Mouse (Mus musculus) CH12.LX (cell line): ENCODE measurements at regions not wholly inside any gene's neighbourhood (a gene's known extent, or its start where the extent isn't known, plus 50 kb on each side); places are given as distances from the start of the nearest gene placed in this dataset.

Experiments
- DNase-seq: peaks from one replicate; pipeline ENCODE4 v3.0.0-alpha.2; 2013; ENCODE audit errors: extremely low read depth
- H3K27ac ChIP-seq: 2 replicates; pipeline ENCODE4 v1.5.1; 2012; ENCODE audit warnings: low read depth, mild to moderate bottlenecking, control low read depth, moderate library complexity; ENCODE audit not compliant: insufficient read depth
- H3K27me3 ChIP-seq: replicated peaks from 2 replicates; pipeline ENCODE3; 2012; ENCODE audit warnings: inconsistent platforms
- H3K36me3 ChIP-seq, 2 experiments: replicated peaks in 1 of 2; 2 replicates each; pipeline versions ENCODE3 to v1.6.1; 2012; ENCODE audit warnings: inconsistent platforms in 1 of 2, low read length in 1 of 2, mild to moderate bottlenecking in 1 of 2, mixed read lengths in 1 of 2, moderate library complexity in 1 of 2; ENCODE audit not compliant: control insufficient read depth in 1 of 2, insufficient read depth in 1 of 2
- H3K4me1 ChIP-seq, 2 experiments: 2 replicates each; pipeline ENCODE4 v1.6.1; 2012; ENCODE audit warnings: inconsistent platforms in 1 of 2, moderate library complexity in 1 of 2; ENCODE audit not compliant: insufficient read depth in 2 of 2, control insufficient read depth in 1 of 2
- H3K4me2 ChIP-seq: 2 replicates; pipeline ENCODE4 v1.6.1; 2012; ENCODE audit warnings: low read depth, mild to moderate bottlenecking, control low read depth; ENCODE audit not compliant: poor library complexity, insufficient read depth, severe bottlenecking
- H3K4me3 ChIP-seq, 3 experiments: fragments of 150-350 bp in 1 of 3; sonication (generic) in 1 of 3; replicated peaks in 1 of 3; 2 replicates each; pipeline versions ENCODE3 to v1.5.1; 2011 to 2012; ENCODE audit warnings: low read depth in 2 of 3, low read length in 2 of 3, mild to moderate bottlenecking in 2 of 3, moderate library complexity in 2 of 3, control low read depth in 1 of 3, improper control_type of control experiment in 1 of 3, inconsistent platforms in 1 of 3, mixed read lengths in 1 of 3; ENCODE audit not compliant: poor library complexity in 1 of 3
- H3K79me2 ChIP-seq: replicated peaks from 2 replicates; pipeline ENCODE4 v1.6.1; 2012; ENCODE audit warnings: mild to moderate bottlenecking, moderate library complexity; ENCODE audit not compliant: control insufficient read depth, poor library complexity, insufficient read depth, severe bottlenecking; ENCODE audit errors: extremely low read depth
- H3K9ac ChIP-seq: 2 replicates; pipeline ENCODE4 v1.6.1; 2012; ENCODE audit warnings: low read depth, mild to moderate bottlenecking, control low read depth, moderate library complexity; ENCODE audit not compliant: insufficient read depth
- H3K9me3 ChIP-seq: replicated peaks from 2 replicates; pipeline ENCODE3; 2012; ENCODE audit warnings: low read length, inconsistent platforms, mixed read lengths
- CHD2 ChIP-seq: IDR thresholded peaks from 2 replicates; pipeline ENCODE4 v1.6.1; 2011; ENCODE audit warnings: low read length, improper control_type of control experiment
- E2F4 ChIP-seq: IDR thresholded peaks from 2 replicates; pipeline ENCODE4 v1.6.1; 2011; ENCODE audit warnings: low read depth, low read length, improper control_type of control experiment; ENCODE audit not compliant: insufficient replicate concordance
- EP300 ChIP-seq: IDR thresholded peaks from 2 replicates; pipeline ENCODE4 v1.6.1; 2011; ENCODE audit warnings: low read length, improper control_type of control experiment
- ETS1 ChIP-seq: conservative IDR thresholded peaks from 2 replicates; pipeline ENCODE4 v1.6.1; 2012; ENCODE audit warnings: low read depth, mild to moderate bottlenecking, inconsistent platforms, low read length, improper control_type of control experiment, moderate library complexity
- IRF4 ChIP-seq: IDR thresholded peaks from 2 replicates; pipeline ENCODE4 v1.6.1; 2014; ENCODE audit warnings: low read depth, mild to moderate bottlenecking, inconsistent platforms, low read length, improper control_type of control experiment
- JUN ChIP-seq: IDR thresholded peaks from 2 replicates; pipeline ENCODE4 v1.6.1; 2011; ENCODE audit warnings: low read depth, mild to moderate bottlenecking, low read length, improper control_type of control experiment, moderate library complexity; ENCODE audit not compliant: insufficient read depth
- KAT2A ChIP-seq: IDR thresholded peaks from 2 replicates; pipeline ENCODE4 v1.6.1; 2012; ENCODE audit warnings: low read length, improper control_type of control experiment, inconsistent platforms; ENCODE audit not compliant: insufficient replicate concordance
- MAX ChIP-seq: IDR thresholded peaks from 2 replicates; pipeline ENCODE4 v1.6.1; 2011; ENCODE audit warnings: low read length, improper control_type of control experiment
- NELFE ChIP-seq: IDR thresholded peaks from 2 replicates; pipeline ENCODE4 v1.6.1; 2011; ENCODE audit warnings: low read depth, low read length, improper control_type of control experiment
- NRF1 ChIP-seq: IDR thresholded peaks from 2 replicates; pipeline ENCODE4 v1.6.1; 2014; ENCODE audit warnings: low read depth, mild to moderate bottlenecking, inconsistent platforms, low read length, improper control_type of control experiment, moderate library complexity
- PAX5 ChIP-seq: IDR thresholded peaks from 2 replicates; pipeline ENCODE4 v1.6.1; 2012; ENCODE audit warnings: low read length, inconsistent platforms, mixed read lengths
- POLR2A ChIP-seq: IDR thresholded peaks from 2 replicates; pipeline ENCODE4 v1.6.1; 2011; ENCODE audit warnings: low read depth, mild to moderate bottlenecking, improper control_type of control experiment, low read length
- RAD21 ChIP-seq: IDR thresholded peaks from 2 replicates; pipeline ENCODE4 v1.6.1; 2011; ENCODE audit warnings: low read depth, mild to moderate bottlenecking, low read length, improper control_type of control experiment, moderate library complexity
- RCOR1 ChIP-seq: conservative IDR thresholded peaks from 2 replicates; pipeline ENCODE4 v1.6.1; 2012; ENCODE audit warnings: low read depth, mild to moderate bottlenecking, inconsistent platforms, low read length, improper control_type of control experiment
- SIN3A ChIP-seq: IDR thresholded peaks from 2 replicates; pipeline ENCODE4 v1.6.1; 2012; ENCODE audit warnings: low read length, improper control_type of control experiment, inconsistent platforms
- SMC3 ChIP-seq: IDR thresholded peaks from 2 replicates; pipeline ENCODE4 v1.6.1; 2011; ENCODE audit warnings: low read depth, low read length, improper control_type of control experiment
- TBP ChIP-seq: conservative IDR thresholded peaks from 2 replicates; pipeline ENCODE4 v1.6.1; 2011; ENCODE audit warnings: low read depth, low read length, improper control_type of control experiment
- UBTF ChIP-seq: IDR thresholded peaks from 2 replicates; pipeline ENCODE4 v1.6.1; 2012; ENCODE audit warnings: low read depth, mild to moderate bottlenecking, inconsistent platforms, low read length, improper control_type of control experiment, moderate library complexity
- USF2 ChIP-seq: conservative IDR thresholded peaks from 2 replicates; pipeline ENCODE4 v1.6.1; 2011; ENCODE audit warnings: low read depth, low read length, improper control_type of control experiment
- ZKSCAN1 ChIP-seq: IDR thresholded peaks from 2 replicates; pipeline ENCODE4 v1.6.1; 2012; ENCODE audit warnings: low read depth, inconsistent platforms, low read length, improper control_type of control experiment, borderline replicate concordance
- ZMIZ1 ChIP-seq: IDR thresholded peaks from 2 replicates; pipeline ENCODE4 v1.6.1; 2012; ENCODE audit warnings: low read depth, mild to moderate bottlenecking, inconsistent platforms, low read length, improper control_type of control experiment
- ZNF384 ChIP-seq: IDR thresholded peaks from 2 replicates; pipeline ENCODE4 v1.6.1; 2012; ENCODE audit warnings: low read depth, low read length, improper control_type of control experiment, inconsistent platforms
- dilution Hi-C: fragments of 300-500 bp; cut with MboI; formaldehyde crosslinking; loops from 2 replicates; pipeline ENCODE4 v1.14.3; 2020; ENCODE audit warnings: low sequenced_read_pairs; ENCODE audit not compliant: extremely low pct_unique_long_range_greater_than_20kb, extremely low pct_ligation_motif_present
- in situ Hi-C: fragments of 300-500 bp; cut with MboI; formaldehyde crosslinking; loops from 3 replicates; pipeline ENCODE4 v1.14.3; 2019; ENCODE audit warnings: low sequenced_read_pairs, low pct_ligation_motif_present, low pct_unique_long_range_greater_than_20kb, mixed read lengths

GRCm38 (mm10) chr14:47896581-47896980 lies 224.0 kb upstream of the Peli2 start:
- no peak overlapping the region for H3K27ac ChIP-seq
- TF ChIP-seq ZMIZ1 (no peak), KAT2A (no peak), NELFE (no peak), RAD21 (no peak)
- H3K79me2 ChIP-seq: no peaks in the 10 kb centered on the region
- H3K9me3 ChIP-seq: no peaks in the 10 kb centered on the region
- H3K4me1 ChIP-seq: no peaks in the 10 kb centered on the region
- no peak overlapping the region for H3K4me3 ChIP-seq
- in situ Hi-C loops: no loop called here
- H3K4me2 ChIP-seq: no peak overlapping the region
- no peaks in the 10 kb centered on the region for H3K36me3 ChIP-seq
- DNase-seq: no peak
- H3K9ac ChIP-seq: no peak overlapping the region
- H3K27me3 ChIP-seq: peaks cover 1% of the 10 kb centered on the region
- dilution Hi-C loops: no loop called here

- no peak overlapping the region for H3K4me2 ChIP-seq
- H3K4me1 ChIP-seq: no peaks in the 10 kb centered on the region
- in situ Hi-C loops (no loop called here), dilution Hi-C loops (no loop called here)
- H3K79me2 ChIP-seq: no peaks in the 10 kb centered on the region
- DNase-seq: no peak
- no peaks in the 10 kb centered on the region for H3K9me3 ChIP-seq
- H3K36me3 ChIP-seq: no peaks in the 10 kb centered on the region
- H3K4me3 ChIP-seq: no peak overlapping the region
- TF ChIP-seq UBTF: no peak
- no peak for TF ChIP-seq USF2
- TF ChIP-seq ZKSCAN1: no peak
- TF ChIP-seq MAX: no peak
- no peak for TF ChIP-seq PAX5
- no peak for TF ChIP-seq SIN3A
- TF ChIP-seq E2F4: no peak
- no peak for TF ChIP-seq KAT2A
- no peak for TF ChIP-seq RCOR1
- TF ChIP-seq TBP: no peak
- no peak for TF ChIP-seq SMC3
- no peak for TF ChIP-seq ZNF384
- no peak for TF ChIP-seq CHD2
- TF ChIP-seq EP300: no peak
- no peak for TF ChIP-seq NRF1
- no peak for TF ChIP-seq JUN
- no peak for TF ChIP-seq POLR2A
- no peak for TF ChIP-seq RAD21
- TF ChIP-seq ETS1: no peak
- TF ChIP-seq IRF4: no peak
- no peak overlapping the region for H3K27ac ChIP-seq
- no peaks in the 10 kb centered on the region for H3K27me3 ChIP-seq
- H3K9ac ChIP-seq: no peak overlapping the region
These were observed 222.6 kb upstream of the Peli2 start for GRCm38 (mm10) chr14:47897907-47898530.
